Mouse (Mus musculus) cortical plate, adult 2 months (tissue): ENCODE measurements around the gene Spg20. TPM values are rescaled to one million over a fixed set of nuclear protein-coding genes. Genes with fewer than 3 reads are reported as not detected.

ENCODE experiments used
- H3K27ac ChIP-seq: fragments of 200-500 bp; 2 replicates; pipeline ENCODE4 v1.5.1; 2012; ENCODE audit warnings: low read length, control low read depth, inconsistent platforms; ENCODE audit not compliant: insufficient read depth
- H3K4me1 ChIP-seq: fragments of 200-500 bp; 2 replicates; pipeline ENCODE4 v1.6.1; 2011; ENCODE audit warnings: low read length; ENCODE audit not compliant: control insufficient read depth, insufficient read depth
- H3K4me3 ChIP-seq: fragments of 200-500 bp; 2 replicates; pipeline ENCODE4 v1.5.1; 2011; ENCODE audit warnings: mild to moderate bottlenecking, low read length, control low read depth; ENCODE audit not compliant: insufficient read depth
- CTCF ChIP-seq: fragments of 200-500 bp; IDR thresholded peaks from 2 replicates; pipeline ENCODE4 v1.5.1; 2011; ENCODE audit warnings: mild to moderate bottlenecking, control low read depth, low read length; ENCODE audit not compliant: insufficient read depth; ENCODE audit errors: extremely low read depth
- POLR2A ChIP-seq: fragments of 200-500 bp; IDR thresholded peaks from 2 replicates; pipeline ENCODE4 v1.6.1; 2011; ENCODE audit warnings: mild to moderate bottlenecking, low read length, control low read depth; ENCODE audit not compliant: insufficient read depth; ENCODE audit errors: extremely low read depth
- polyA plus RNA-seq: library from polyadenylated mRNA; depleted of rRNA; stranded (reverse); fragments of >200 nt; gene quantifications from 2 replicates; pipeline ENCODE4 v1.2.3, GENCODE M21; 2012

Spg20 gene
- polyA plus RNA-seq, 1 experiment = 20.2 TPM

DNA sequence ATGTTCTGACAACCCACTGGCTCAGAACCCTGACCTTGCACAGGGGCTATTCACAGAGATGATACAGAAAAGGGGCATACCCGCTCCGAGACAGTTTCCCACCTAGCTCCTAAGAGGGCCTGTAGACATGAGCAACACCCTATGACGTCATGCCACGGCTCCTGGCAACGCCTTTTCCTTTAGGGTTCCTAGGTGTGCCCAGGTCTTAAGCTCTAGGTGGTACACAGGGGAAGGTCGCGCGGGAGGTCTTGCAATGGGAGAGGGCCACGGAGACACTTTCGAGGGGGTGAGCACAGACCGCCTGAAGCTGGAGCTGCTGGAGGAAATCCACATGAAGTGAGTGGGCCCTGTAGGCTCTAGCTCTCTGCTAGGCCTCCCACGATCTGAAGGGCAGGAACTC lies 27.9 kb downstream of the Spg20 start:
- H3K4me3 ChIP-seq = no peak overlapping the region
- TF ChIP-seq POLR2A (no peak), CTCF (no peak)
- no peak overlapping the region for H3K27ac ChIP-seq
- no peaks in the 10 kb centered on the region for H3K4me1 ChIP-seq

DNA sequence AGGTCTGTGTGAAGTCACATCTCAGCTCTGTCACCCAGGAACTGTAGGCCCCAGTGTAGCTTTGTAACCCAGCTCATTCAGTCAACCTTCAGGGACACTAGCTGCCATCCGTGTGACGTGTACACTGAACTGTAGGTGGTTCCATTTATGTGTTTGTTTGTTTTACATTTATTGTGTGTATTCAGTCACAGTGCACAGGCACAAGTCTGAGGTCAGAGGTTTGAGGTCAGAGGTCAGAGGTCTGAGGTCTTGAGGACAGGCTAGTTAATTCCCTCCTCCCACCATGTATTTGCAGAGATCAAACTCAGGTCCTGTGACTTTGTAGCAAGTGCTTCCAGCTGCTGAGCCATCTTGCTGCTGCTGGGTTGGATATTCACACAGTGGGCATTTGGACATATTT lies 29.5 kb downstream of the Spg20 start:
- H3K27ac ChIP-seq = no peak overlapping the region
- no peaks in the 10 kb centered on the region for H3K4me1 ChIP-seq
- no peak for TF ChIP-seq POLR2A
- TF ChIP-seq CTCF = no peak
- no peak overlapping the region for H3K4me3 ChIP-seq

DNA sequence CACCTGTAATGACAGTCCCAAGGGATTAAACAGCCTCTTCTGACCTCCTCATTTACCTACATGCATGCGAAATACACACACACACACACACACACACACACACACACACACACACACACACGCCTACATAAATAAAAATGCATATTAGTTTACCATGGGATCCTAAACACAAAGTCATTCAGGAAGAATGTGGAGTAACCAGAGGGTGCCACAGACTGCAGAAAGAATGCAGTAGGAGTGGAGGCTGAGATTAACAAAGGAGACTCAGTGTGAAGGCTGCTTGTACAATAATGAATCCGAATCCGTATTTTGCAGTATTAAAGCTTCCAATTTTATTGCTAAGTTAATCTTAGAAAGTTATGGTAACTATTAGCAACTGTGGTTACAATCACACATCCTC lies 33.0 kb downstream of the Spg20 start:
- no peak for TF ChIP-seq CTCF
- Histone ChIP-seq H3K4me3 (no peak overlapping the region), H3K4me1 (no peaks in the 10 kb centered on the region), H3K27ac (no peak overlapping the region)

DNA sequence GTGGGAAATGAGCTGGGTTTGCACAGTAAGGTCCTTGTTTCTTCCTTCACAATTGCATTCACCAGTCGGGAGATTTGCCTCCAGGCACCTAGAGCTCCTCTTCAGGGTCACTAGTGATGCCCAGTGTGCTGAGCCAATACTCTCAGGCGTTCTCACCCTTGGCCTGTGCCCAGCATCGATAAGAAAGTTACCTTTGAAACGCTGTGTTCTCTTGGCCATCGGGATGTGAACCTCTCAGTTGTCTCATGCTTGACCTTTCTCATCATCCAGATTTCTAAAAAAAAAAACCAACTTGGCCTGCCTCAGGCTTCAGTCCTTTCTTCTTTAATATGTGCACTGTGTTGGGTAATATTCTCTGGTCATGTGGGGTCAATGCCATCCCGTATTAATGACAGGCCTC lies 34.5 kb downstream of the Spg20 start:
- H3K27ac ChIP-seq = no peak overlapping the region
- no peak overlapping the region for H3K4me3 ChIP-seq
- TF ChIP-seq POLR2A (no peak), CTCF (no peak)
- no peaks in the 10 kb centered on the region for H3K4me1 ChIP-seq

DNA sequence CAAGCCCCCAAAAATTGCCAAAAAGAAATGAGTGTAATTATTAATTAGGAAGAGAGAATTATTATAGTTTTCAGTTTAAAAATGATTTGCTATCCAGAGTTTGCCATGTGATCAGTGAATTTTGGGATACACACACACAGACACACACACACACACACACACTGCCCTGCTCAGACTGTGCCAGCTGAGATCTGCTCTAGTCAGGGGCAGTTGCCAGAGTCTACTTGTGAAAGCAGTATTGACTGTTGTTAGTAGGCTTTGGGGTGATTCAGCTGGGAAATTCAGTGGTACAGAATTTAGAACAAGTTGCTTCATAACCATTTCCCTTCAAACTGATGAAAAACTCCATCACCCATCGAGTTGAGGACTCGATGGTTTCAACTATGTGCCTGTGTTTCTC lies 35.2 kb downstream of the Spg20 start:
- TF ChIP-seq POLR2A (no peak), CTCF (no peak)
- H3K4me1 ChIP-seq = no peaks in the 10 kb centered on the region
- H3K27ac ChIP-seq = no peak overlapping the region
- no peak overlapping the region for H3K4me3 ChIP-seq

DNA sequence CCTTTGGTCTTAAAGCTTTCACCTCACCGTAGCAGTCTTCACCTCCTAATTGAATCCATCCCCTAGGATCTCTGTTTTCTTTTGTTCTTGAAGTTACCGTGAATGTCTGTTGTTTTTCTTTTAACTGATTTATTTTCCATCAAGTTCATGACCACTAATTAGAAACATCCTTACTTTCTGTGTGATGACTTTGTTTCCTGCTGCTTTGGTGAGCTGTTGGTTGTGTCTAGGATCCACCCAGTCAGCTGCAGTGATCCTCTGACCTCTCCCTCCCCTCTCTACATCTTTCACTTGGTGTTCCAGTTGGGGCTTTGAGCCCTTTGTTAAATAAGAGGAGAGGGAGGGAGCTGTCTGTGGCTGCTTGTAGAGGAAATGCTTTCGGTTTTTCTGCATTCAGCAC lies 36.2 kb downstream of the Spg20 start:
- H3K27ac ChIP-seq = no peak overlapping the region
- no peaks in the 10 kb centered on the region for H3K4me1 ChIP-seq
- H3K4me3 ChIP-seq = no peak overlapping the region
- no peak for TF ChIP-seq CTCF
- TF ChIP-seq POLR2A = no peak

DNA sequence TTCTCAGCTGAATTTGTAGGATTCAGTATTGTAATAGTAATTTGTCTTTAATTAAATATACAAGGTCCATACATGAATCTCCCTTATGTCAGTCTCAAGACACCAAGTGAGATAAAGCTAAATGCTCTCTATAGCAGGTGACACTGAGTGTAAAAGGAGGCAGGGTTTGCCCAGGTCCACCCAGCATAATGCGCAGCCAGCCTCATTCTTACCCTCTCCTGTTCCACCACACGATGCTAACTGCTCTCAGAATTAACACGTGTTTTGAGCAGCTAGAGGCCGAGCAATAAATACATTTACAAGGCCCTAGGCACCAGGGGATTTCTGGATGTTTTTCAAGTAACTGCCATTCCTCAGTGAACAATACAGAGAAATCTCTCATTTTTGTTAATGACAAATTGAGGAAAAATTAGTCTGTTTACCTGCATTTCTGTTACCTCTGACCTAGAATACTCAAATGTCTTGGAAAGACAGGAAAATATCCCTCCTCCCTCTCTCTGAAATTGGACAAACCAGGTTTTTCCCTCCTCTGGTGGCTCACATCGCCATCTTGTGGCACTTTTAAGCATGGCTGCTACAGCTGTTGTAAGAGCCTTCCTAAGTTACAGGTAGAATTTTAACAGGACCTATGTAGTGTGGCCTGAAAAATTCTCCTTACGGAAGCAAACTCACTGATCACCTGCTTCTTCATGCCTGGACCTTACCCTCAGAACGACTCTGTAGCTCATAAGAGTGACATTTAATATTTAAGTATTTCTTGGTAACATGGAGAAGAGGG lies 39.9 kb downstream of the Spg20 start:
- no peak for TF ChIP-seq POLR2A
- peak; percentile 76 for TF ChIP-seq CTCF
- no peak overlapping the region for H3K27ac ChIP-seq
- H3K4me1 ChIP-seq = peaks cover 2% of the 10 kb centered on the region; the same call in 1 of the 2 replicates
- no peak overlapping the region for H3K4me3 ChIP-seq

DNA sequence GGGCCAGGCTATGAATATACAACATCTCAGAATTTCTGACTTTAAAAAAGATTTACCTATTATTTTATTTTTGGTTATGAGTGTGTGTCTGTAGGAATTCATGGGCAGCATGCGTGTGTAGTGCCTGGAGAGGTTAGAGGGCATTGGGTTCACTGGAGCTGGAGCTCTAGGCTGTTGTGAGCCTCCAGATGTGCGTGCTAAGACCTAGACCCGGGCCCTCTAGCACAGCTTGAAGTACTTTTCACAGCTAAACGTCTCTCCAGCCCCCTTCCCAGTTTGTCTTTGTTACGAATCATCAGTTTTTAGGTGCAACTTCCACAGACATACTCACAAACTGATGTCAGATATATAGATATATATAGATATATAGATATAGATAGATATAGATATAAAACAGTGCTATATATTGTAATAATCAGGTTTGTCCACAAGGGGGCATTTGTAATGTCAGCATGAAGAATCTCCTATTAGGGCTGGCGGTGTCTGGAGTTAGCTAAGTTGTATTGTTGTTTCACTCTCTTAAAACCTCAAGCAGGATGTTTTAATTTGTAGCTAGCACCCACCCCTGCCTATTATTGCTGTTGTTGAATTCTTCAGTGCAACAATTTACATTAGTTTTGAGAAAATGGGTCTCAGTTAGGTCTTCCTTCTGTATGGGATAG lies 40.9 kb downstream of the Spg20 start:
- no peak overlapping the region for H3K4me3 ChIP-seq
- no peak overlapping the region for H3K27ac ChIP-seq
- H3K4me1 ChIP-seq = peaks cover 2% of the 10 kb centered on the region; the same call in 1 of the 2 replicates
- no peak for TF ChIP-seq POLR2A
- TF ChIP-seq CTCF = no peak

DNA sequence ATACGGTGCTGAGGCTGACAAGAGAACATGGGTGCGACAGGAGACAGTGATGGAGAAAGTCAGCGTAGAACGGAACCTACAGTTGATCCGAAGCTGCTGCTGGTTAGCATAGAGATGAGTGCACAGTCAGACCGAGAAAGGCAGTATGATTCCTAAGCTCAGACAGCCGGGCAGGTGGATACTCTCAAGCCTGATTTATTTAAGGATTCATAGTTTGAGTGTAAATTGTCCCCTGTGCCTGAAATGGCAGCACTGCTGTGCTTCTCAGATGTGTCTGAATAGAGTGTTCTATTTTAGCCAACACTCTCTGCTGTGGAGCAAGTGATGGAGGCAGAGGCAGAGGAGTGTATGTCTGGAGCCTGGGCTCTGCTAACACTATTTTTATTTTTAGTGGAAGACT lies 42.3 kb downstream of the Spg20 start:
- no peak overlapping the region; the same call in 1 of the 2 replicates for H3K27ac ChIP-seq
- H3K4me3 ChIP-seq = 0 out of 2 replicates have a peak overlapping the region, but pooled peaks have one; percentile 1
- H3K4me1 ChIP-seq = peaks cover 2% of the 10 kb centered on the region; the same call in 1 of the 2 replicates
- TF ChIP-seq POLR2A (no peak), CTCF (no peak)

DNA sequence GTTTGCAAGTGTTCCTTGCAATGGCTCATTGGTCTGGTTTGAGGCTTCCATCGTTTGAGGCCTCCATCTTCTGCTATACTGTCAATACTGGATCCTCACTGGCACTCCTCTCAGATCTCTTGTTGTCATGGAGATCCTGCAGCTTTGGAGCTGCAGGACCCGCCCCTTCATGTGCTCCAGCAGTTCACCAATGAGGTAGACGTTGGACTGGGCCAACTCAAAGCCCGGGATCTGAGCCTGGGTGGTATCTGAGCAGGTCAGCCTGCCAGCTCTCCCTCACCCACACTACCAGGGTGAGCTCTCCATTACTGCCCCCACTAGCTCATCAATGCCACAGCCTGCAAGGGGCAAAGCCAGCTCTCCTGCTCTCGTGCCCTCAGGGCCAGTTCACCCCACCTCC lies 45.5 kb downstream of the Spg20 start:
- no peak overlapping the region for H3K4me3 ChIP-seq
- H3K4me1 ChIP-seq = peaks cover 2% of the 10 kb centered on the region; the same call in 1 of the 2 replicates
- no peak for TF ChIP-seq CTCF
- TF ChIP-seq POLR2A = no peak
- no peak overlapping the region for H3K27ac ChIP-seq
